Mouse (Mus musculus): ENCODE data around the gene Etl4.

- TF ChIP-seq CTCF (IDR thresholded peaks at IDR 0.05; ENCODE audit: low read depth, low read length) (no peak), POLR2A (IDR thresholded peaks at IDR 0.05; ENCODE audit: extremely low read depth, insufficient read depth, low read length) (no peak)
These were observed 838.9 kb downstream of the Etl4 start for GRCm38 (mm10) chr2:20748481-20748880.
